Mouse (Mus musculus): ENCODE data around the gene Hyal2. TPM values are rescaled to one million over a fixed set of nuclear protein-coding genes. Genes with fewer than 3 reads are reported as not detected.
A peak's percentile ranks its signal among the peaks of the same experiment; 100 is the strongest.

Gene Hyal2
- polyA plus RNA-seq, 1 experiment from 2014 or later = 88.8 TPM

- WGBS = 92% methylated on average over 10 of the region's 10 CpGs
- Histone ChIP-seq H3K36me3 (ENCODE audit: insufficient read depth, low read length) (peaks cover 10% of the 10 kb centered on the region), H3K4me2 (ENCODE audit: low read length) (no peak overlapping the region), H3K27me3 (ENCODE audit: insufficient read depth, low read length) (no peaks in the 10 kb centered on the region), H3K27ac (no peak overlapping the region), H3K4me1 (replicated peaks; ENCODE audit: insufficient read depth, low read length) (peaks cover 20% of the 10 kb centered on the region), H3K4me3 (replicated peaks; ENCODE audit: low read depth, low read length) (no peak overlapping the region), H3K9me3 (replicated peaks; ENCODE audit: low read length) (no peaks in the 10 kb centered on the region), H3K9ac (ENCODE audit: low read depth, low read length) (no peak overlapping the region)
- no peak for DNase-seq (ENCODE audit: low spot score)
- no peak for TF ChIP-seq CTCF (IDR thresholded peaks at IDR 0.05; ENCODE audit: low read depth)
- ATAC-seq (replicated peaks; ENCODE audit: low FRiP score, low read depth) = no peak
Observed at GRCm38 (mm10) chr9:107577871-107578270, 10.1 kb downstream of the Hyal2 start.

GRCm38 (mm10) chr9:107578587-107578986 is 10.8 kb downstream of the Hyal2 start, which contains the start of gene Naa80:
TSS of gene Naa80 (plus strand) at chr9:107578887.
- H3K27ac ChIP-seq = peak within 1 kb of the TSS; percentile 96
- no peaks in the 10 kb centered on the region for H3K27me3 ChIP-seq (ENCODE audit: insufficient read depth, low read length)
- DNase-seq (ENCODE audit: low spot score) = no peak
- ATAC-seq (replicated peaks; ENCODE audit: low FRiP score, low read depth) = no peak
- no peak for TF ChIP-seq CTCF (IDR thresholded peaks at IDR 0.05; ENCODE audit: low read depth)
- H3K4me3 ChIP-seq (replicated peaks; ENCODE audit: low read depth, low read length) = no peak within 1 kb of the TSS
- 0 out of 2 replicates have a peak within 1 kb of the TSS, but pooled peaks have one; percentile 8 for H3K9ac ChIP-seq (ENCODE audit: low read depth, low read length)
- 81% methylated on average over 3 of the region's 3 CpGs for WGBS
- H3K4me1 ChIP-seq (replicated peaks; ENCODE audit: insufficient read depth, low read length) = peaks cover 20% of the 10 kb centered on the region
- peaks cover 12% of the 10 kb centered on the region; the same call in 1 of the 2 replicates for H3K36me3 ChIP-seq (ENCODE audit: insufficient read depth, low read length)
- H3K4me2 ChIP-seq (ENCODE audit: low read length) = no peak within 1 kb of the TSS
- H3K9me3 ChIP-seq (replicated peaks; ENCODE audit: low read length) = no peaks in the 10 kb centered on the region

- Histone ChIP-seq H3K4me3 (replicated peaks; ENCODE audit: low read depth, low read length) (no peak overlapping the region), H3K9me3 (replicated peaks; ENCODE audit: low read length) (no peaks in the 10 kb centered on the region), H3K9ac (ENCODE audit: low read depth, low read length) (0 out of 2 replicates have a peak overlapping the region, but pooled peaks have one; percentile 8), H3K4me2 (ENCODE audit: low read length) (no peak overlapping the region), H3K27ac (peak overlapping the region; percentile 96), H3K36me3 (ENCODE audit: insufficient read depth, low read length) (peaks cover 12% of the 10 kb centered on the region; the same call in 1 of the 2 replicates), H3K4me1 (replicated peaks; ENCODE audit: insufficient read depth, low read length) (peaks cover 20% of the 10 kb centered on the region), H3K27me3 (ENCODE audit: insufficient read depth, low read length) (no peaks in the 10 kb centered on the region)
- DNase-seq (ENCODE audit: low spot score) = no peak
- no peak for ATAC-seq (replicated peaks; ENCODE audit: low FRiP score, low read depth)
- TF ChIP-seq CTCF (IDR thresholded peaks at IDR 0.05; ENCODE audit: low read depth) = no peak
- 94% methylated on average over 14 of the region's 14 CpGs for WGBS
Observed at GRCm38 (mm10) chr9:107579023-107579900, 11.5 kb downstream of the Hyal2 start.

GRCm38 (mm10) chr9:107580501-107581317 is 13.0 kb downstream of the Hyal2 start, which contains the start of gene Hyal3:
TSS of gene Hyal3 (plus strand) at chr9:107580818.
- Histone ChIP-seq H3K9ac (ENCODE audit: low read depth, low read length) (peak within 1 kb of the TSS; percentile 86), H3K27ac (peak within 1 kb of the TSS; percentile 96), H3K36me3 (ENCODE audit: insufficient read depth, low read length) (peaks cover 8% of the 10 kb centered on the region; the same call in 1 of the 2 replicates), H3K4me2 (ENCODE audit: low read length) (peak within 1 kb of the TSS; percentile 90), H3K27me3 (ENCODE audit: insufficient read depth, low read length) (no peaks in the 10 kb centered on the region), H3K9me3 (replicated peaks; ENCODE audit: low read length) (no peaks in the 10 kb centered on the region), H3K4me1 (replicated peaks; ENCODE audit: insufficient read depth, low read length) (peaks cover 20% of the 10 kb centered on the region), H3K4me3 (replicated peaks; ENCODE audit: low read depth, low read length) (peak within 1 kb of the TSS; percentile 63)
- ATAC-seq (replicated peaks; ENCODE audit: low FRiP score, low read depth) (peak; percentile 61), DNase-seq (ENCODE audit: low spot score) (peak; percentile 97)
- WGBS = under 1% methylated on average over 32 of the region's 32 CpGs
- TF ChIP-seq CTCF (IDR thresholded peaks at IDR 0.05; ENCODE audit: low read depth) = no peak

GRCm38 (mm10) chr9:107581584-107581983 is 13.8 kb downstream of the Hyal2 start:
- Histone ChIP-seq H3K27ac (peak overlapping the region; percentile 96; the same call in 1 of the 2 replicates), H3K27me3 (ENCODE audit: insufficient read depth, low read length) (no peaks in the 10 kb centered on the region), H3K9me3 (replicated peaks; ENCODE audit: low read length) (no peaks in the 10 kb centered on the region), H3K36me3 (ENCODE audit: insufficient read depth, low read length) (peaks cover 8% of the 10 kb centered on the region; the same call in 1 of the 2 replicates), H3K4me2 (ENCODE audit: low read length) (peak overlapping the region; percentile 90), H3K4me1 (replicated peaks; ENCODE audit: insufficient read depth, low read length) (peaks cover 17% of the 10 kb centered on the region), H3K9ac (ENCODE audit: low read depth, low read length) (peak overlapping the region; percentile 86), H3K4me3 (replicated peaks; ENCODE audit: low read depth, low read length) (peak overlapping the region; percentile 63)
- TF ChIP-seq CTCF (IDR thresholded peaks at IDR 0.05; ENCODE audit: low read depth) = no peak
- no peak for ATAC-seq (replicated peaks; ENCODE audit: low FRiP score, low read depth)
- WGBS = 77% methylated on average over 4 of the region's 4 CpGs
- no peak for DNase-seq (ENCODE audit: low spot score)
